Mouse (Mus musculus) frontal cortex, postnatal 14 days (tissue): ENCODE data around the gene Arhgap33.
"Not testable (repeated sequence)": the region's sequence is repeated elsewhere in the genome, so short reads cannot be mapped to it uniquely, and the experiment has no call there.

Source experiments
- DNase-seq, 2 experiments: peaks; one replicate each; pipeline ENCODE4 v3.0.0; 2022; ENCODE audit warnings: low spot score in 2 of 2

Gene Arhgap33

DNA sequence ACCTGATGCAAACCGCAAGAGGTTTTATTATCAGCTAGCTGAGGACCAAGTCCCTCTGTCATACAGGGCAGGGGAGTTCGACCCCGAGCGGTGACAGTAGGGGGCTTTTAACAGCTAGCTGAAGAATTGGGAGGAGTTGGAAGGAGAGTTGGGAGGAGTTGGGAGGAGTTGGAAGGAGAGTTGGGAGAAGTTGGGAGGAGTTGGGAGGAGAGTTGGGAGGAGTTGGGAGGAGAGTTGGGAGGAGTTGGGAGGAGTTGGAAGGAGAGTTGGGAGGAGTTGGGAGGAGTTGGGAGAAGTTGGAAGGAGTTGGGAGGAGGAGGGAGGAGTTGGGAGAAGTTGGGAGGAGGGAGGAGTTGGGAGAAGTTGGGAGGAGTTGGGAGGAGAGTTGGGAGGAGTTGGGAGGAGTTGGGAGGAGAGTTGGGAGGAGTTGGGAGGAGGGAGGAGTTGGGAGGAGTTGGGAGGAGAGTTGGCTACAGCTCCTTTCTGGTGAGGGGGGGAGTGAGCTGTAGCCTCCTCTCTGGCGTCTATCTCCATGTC is 39.3 kb downstream of the Arhgap33 start:
- DNase-seq: not testable (repeated sequence)

DNA sequence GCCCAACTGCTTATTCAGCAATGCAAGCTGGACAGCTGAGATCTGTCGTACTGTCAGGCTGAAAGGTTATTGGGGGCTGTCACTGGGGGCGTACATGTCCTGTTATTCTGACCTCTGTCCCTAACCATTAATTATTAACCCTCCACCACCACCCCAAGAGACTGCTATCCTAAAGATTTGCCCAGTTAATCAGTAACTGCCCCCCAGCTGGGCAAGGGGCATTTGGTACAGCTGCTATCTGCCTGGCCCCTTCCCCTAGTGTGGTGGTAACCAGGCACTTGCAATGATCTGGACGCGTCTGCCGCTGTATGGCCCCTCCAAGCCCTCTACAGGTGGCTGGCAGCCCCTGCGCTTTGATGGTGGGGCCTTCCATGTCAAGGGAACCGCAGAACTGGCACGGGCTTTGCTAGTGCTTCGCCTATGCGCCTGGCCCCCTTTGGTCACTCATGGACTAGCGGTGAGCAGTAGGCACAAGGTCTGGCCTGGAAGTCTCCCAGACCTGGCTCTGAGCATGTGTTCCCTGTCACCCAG is 41.4 kb downstream of the Arhgap33 start, which contains the start of gene Prodh2:
TSS of gene Prodh2 (plus strand) at position 222 of the 531 bp plus-strand sequence.
- DNase-seq: no peak

DNA sequence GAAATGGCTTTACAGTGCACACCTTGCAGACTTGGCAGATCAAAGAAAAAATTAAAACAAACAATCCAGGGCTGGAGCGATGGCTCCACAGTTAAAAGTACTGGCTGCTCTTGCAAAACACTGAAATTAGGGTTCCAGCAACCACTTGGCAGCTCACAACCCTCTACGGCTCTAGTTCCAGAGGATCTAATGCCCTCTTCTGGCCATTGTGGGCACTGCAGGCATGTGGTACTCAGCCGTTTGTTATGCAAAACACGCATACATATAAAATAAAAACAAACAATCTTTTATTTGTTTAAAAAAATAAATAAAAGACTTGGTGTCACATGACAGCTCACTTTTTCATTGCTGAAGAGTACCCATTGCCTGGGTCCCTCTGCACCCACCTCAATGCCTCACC is 42.1 kb downstream of the Arhgap33 start:
- peak in 1 of 2 experiments; percentile 64 for DNase-seq

DNA sequence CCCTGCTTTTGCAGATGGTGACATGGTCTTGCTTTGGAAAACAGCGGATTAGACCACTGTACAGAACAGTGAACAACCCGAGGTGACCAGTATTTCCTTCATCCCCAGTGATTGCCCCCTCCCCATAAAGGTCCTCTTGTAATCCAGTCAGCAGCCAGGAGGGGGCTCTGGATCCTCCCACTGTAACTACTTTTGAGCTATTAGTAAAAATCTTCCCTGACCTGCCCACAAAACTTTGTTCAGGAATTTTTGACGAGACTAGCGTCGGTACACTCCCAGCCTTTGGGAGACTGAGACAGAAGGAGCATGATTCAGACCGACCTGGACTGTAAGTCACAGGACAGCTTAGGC is 43.9 kb downstream of the Arhgap33 start:
- DNase-seq: no peak

DNA sequence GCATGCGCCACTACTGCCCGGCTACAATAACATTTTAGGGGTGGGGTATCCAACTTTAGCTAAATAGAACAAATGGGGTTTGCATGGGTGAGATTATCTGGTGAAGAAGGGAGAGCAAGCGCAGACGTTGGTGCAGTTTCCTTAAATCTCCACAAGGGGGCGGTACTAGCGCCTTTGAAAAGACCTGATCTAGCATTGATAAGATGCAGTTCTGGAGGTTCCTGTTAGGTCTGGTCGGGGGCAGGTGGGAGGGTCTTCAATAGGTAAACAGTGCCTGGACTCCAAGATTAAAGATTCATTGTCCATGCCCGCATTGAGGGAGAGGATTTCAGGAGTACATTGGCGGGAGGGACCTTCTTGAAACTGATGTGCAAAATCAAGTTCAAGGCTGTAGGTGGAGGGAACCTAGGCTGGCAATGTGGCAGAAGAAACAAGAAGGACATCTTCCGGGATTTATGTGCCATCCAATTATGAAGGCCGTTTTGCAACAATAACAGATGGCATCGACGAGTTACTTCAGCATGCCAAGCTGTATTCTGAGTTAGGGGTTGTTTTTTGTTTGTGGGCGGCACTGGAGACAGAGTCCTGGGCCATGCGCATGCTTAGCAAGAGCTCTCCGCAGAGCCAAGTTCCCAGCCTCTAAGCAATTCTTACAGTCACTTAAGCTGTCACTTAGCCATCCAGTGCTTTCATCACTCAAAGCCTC is 44.5 kb downstream of the Arhgap33 start:
- peak in 1 of 2 experiments; percentile 51 for DNase-seq

DNA sequence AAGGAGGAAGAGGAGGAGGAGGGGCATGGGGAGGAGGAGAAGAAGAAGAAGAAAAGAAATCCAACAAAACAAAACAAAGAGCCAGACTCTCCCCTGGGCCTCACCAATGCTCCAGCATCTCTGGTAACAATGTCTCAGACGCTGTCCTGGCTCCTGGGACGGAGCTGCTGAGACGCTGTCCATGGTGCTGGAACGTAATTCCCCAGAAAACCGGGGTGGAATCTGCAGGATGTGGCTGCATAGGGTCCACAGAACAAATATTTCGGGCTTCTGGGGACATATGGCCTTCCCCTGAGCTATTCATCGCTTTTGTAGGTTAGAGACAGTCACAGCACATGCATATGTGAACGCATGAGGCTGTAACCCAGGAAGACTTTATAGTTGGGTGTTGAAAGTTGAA is 50.6 kb downstream of the Arhgap33 start:
- no peak for DNase-seq

DNA sequence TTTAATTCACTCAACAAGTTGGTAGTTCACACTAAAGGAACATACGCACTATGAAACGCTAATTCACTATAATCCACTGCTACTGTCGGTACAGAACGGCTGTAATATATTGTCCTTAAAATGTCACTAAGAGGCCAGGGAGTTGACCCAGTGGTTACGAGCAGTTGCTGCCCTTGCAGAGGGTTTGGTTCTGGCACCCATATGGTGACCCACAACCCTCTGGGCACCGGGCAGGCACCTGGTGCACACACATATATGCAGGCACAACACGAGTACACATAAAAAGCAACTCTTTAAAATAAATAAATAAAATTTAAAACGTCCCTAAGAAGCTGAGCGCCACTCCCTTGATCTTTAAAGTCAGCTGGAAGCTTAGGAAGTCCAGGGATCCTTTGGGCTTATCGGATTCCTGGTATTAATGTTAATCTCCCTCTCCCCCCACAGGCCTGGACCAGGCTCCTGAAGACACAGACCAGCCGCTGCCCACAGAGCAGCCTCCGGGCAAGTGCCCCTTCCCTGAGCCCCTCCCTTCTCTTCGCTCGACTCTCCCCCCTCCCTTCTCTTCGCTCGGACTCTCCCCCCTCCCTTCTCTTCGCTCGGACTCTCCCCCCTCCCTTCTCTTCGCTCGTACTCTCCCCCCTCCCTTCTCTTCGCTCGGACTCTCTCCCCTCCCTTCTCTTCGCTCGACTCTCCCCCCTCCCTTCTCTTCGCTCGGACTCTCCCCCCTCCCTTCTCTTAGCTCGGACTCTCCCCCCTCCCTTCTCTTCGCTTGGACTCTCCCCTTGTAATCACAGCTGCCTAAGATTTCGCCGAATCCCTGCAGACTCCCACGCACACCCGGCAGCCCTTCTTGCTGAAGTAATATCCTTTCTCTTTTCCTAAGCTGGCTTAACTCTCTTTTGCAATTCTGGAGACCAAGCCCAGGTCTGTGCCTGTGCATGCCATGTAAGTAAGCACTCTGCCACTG is 57.2 kb downstream of the Arhgap33 start:
- peak in 1 of 2 experiments; percentile 35 for DNase-seq

DNA sequence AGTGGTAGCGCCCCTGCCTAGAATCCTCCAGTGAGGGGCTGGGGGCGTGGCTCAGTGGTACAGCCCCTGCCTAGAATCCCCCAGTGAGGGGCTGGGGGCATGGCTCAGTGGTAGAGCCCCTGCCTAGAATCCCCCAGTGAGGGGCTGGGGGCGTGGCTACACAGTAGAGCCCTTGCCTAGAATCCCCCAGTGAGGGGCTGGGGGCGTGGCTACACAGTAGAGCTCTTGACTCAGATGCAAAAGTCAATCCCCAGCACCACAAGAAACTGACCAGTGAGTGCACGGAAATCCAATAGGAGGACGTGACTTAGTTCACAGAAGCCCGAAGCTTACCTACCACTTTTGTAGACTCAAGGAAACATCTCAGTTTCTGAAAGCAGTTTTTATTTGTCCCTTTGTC is 58.7 kb downstream of the Arhgap33 start:
- DNase-seq: not testable (repeated sequence)

DNA sequence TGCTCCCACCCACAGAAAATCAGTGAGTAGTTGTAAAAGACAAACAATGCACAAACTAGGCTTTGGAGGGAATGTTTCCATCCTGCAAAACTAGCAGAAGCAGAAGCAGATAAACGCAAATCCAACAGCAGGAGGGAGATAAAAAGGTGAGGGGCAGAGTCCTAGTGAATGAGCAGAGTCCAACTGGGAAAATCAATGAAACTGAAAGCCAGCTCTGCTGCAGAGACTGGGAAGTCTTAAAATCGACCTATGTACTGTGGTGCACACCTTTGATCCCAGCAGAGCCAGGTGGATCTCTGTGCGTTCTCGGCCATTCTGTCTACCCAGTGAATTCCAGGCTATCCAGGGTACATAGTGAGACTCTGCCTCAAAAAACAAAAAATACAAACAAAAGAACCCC is 59.9 kb downstream of the Arhgap33 start:
- DNase-seq: no peak

DNA sequence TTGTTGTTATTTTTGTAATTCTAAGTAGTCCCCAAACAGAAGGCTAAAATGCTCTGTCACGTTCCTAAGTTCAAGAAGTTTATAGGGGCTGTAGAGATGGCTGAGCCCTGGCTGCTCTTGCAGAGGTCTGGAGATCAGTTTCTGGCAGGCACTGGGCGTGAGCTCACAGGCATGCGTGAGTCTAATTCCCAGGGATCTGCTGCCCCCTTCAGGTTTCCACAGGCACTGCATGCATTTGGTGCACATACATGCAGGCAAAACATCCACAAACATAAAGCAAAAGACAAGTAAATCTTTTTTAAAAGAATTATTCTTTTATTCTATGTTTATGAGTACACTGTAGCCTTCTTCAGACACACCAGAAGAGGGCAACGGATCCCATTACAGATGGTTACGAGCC is 62.4 kb downstream of the Arhgap33 start:
- peak in 1 of 2 experiments; percentile 40 for DNase-seq
